Mouse (Mus musculus) spleen, adult 2 months (tissue): ENCODE measurements around the gene Idh2. TPM values are rescaled to one million over a fixed set of nuclear protein-coding genes. Genes with fewer than 3 reads are reported as not detected.
"Not testable (repeated sequence)": the region's sequence is repeated elsewhere in the genome, so short reads cannot be mapped to it uniquely, and the experiment has no call there.

Experiments
- DNase-seq, 2 experiments: peaks; one replicate each; pipeline versions ENCODE4 v3.0.0 to v3.0.0-alpha.2; 2012 to 2021; ENCODE audit warnings: low spot score in 2 of 2, low read depth in 1 of 2
- H3K27ac ChIP-seq: fragments of 200-500 bp; 2 replicates; pipeline ENCODE4 v1.5.1; 2012; ENCODE audit warnings: low read length, inconsistent platforms; ENCODE audit not compliant: insufficient read depth
- H3K27me3 ChIP-seq: fragments of 200-500 bp; 2 replicates; pipeline ENCODE4 v1.6.1; 2012; ENCODE audit warnings: mild to moderate bottlenecking, moderate library complexity, low read length, inconsistent platforms; ENCODE audit not compliant: control insufficient read depth, insufficient read depth
- H3K36me3 ChIP-seq: fragments of 200-500 bp; 2 replicates; pipeline ENCODE4 v1.6.1; 2012; ENCODE audit warnings: mild to moderate bottlenecking, low read length, inconsistent platforms; ENCODE audit not compliant: control insufficient read depth, insufficient read depth
- H3K4me1 ChIP-seq: fragments of 200-500 bp; 2 replicates; pipeline ENCODE4 v1.6.1; 2011; ENCODE audit warnings: inconsistent platforms; ENCODE audit not compliant: control insufficient read depth, insufficient read depth, insufficient read length
- H3K4me3 ChIP-seq: fragments of 200-500 bp; 2 replicates; pipeline ENCODE4 v1.5.1; 2011; ENCODE audit warnings: mild to moderate bottlenecking, inconsistent platforms; ENCODE audit not compliant: insufficient read depth, insufficient read length; ENCODE audit errors: extremely low read depth
- CTCF ChIP-seq: fragments of 200-500 bp; IDR thresholded peaks from 2 replicates; pipeline ENCODE4 v1.5.1; 2011; ENCODE audit warnings: mild to moderate bottlenecking, inconsistent platforms; ENCODE audit not compliant: insufficient read depth, insufficient read length, insufficient replicate concordance; ENCODE audit errors: extremely low read depth
- POLR2A ChIP-seq: fragments of 200-500 bp; IDR thresholded peaks from 2 replicates; pipeline ENCODE4 v1.6.1; 2011; ENCODE audit warnings: low read depth, low read length, inconsistent platforms
- WGBS: fragments of 180-500 bp; shearing (Covaris S2); methylation state at CpG from one replicate; pipeline ENCODE4 v1.1.7; 2018; 5-methylcytosine and 5-hydroxymethylcytosine counted together
- polyA plus RNA-seq: library from polyadenylated mRNA; depleted of rRNA; stranded (reverse); fragments of >200 nt; gene quantifications from 2 replicates; pipeline ENCODE4 v1.2.3, GENCODE M21; 2012; rRNA removed

Idh2 gene
- polyA plus RNA-seq, 1 experiment: 52.6 TPM

- Histone ChIP-seq H3K4me1 (peaks cover 25% of the 10 kb centered on the region), H3K27ac (no peak overlapping the region), H3K4me3 (no peak overlapping the region), H3K36me3 (no peaks in the 10 kb centered on the region), H3K27me3 (no peaks in the 10 kb centered on the region)
- no peak for TF ChIP-seq POLR2A
- TF ChIP-seq CTCF: no peak
- no peak for DNase-seq
- 94% methylated on average over 9 of the region's 9 CpGs for WGBS
Observed at GRCm38 (mm10) chr7:80053147-80053546, 62.0 kb downstream of the Idh2 start.

- H3K4me3 ChIP-seq: no peak overlapping the region
- TF ChIP-seq CTCF (no peak), POLR2A (no peak)
- WGBS: 86% methylated on average over 11 of the region's 11 CpGs
- no peak for DNase-seq
- no peak overlapping the region for H3K27ac ChIP-seq
- no peaks in the 10 kb centered on the region for H3K27me3 ChIP-seq
- H3K4me1 ChIP-seq: peaks cover 16% of the 10 kb centered on the region; the same call in 1 of the 2 replicates
- H3K36me3 ChIP-seq: no peaks in the 10 kb centered on the region
Observed at GRCm38 (mm10) chr7:80052261-80052660, 62.9 kb downstream of the Idh2 start.

DNA sequence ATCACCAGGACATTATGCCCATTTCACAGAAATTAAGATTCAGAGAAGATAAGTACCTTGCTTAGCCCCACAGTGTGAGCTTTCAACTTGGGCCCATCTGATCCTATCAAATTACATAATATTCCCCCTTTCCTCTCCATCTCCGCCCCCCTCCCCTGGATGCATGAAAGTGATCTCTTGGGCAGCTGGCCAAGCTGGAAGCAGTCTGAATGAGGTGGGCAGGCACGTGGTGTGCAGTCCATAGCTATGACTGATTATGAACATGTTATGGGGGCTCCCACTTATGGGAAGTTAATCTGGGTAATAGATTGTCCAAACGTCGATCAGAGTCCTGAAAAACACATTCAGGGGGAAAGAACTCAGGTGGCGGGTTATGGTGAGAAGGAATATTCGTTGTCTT is 63.4 kb downstream of the Idh2 start:
- H3K27ac ChIP-seq: no peak overlapping the region
- no peaks in the 10 kb centered on the region for H3K27me3 ChIP-seq
- H3K4me3 ChIP-seq: no peak overlapping the region
- peaks cover 15% of the 10 kb centered on the region; the same call in 1 of the 2 replicates for H3K4me1 ChIP-seq
- WGBS: 89% methylated on average over 6 of the region's 6 CpGs
- no peak for DNase-seq
- no peak for TF ChIP-seq POLR2A
- no peak for TF ChIP-seq CTCF
- H3K36me3 ChIP-seq: no peaks in the 10 kb centered on the region

DNA sequence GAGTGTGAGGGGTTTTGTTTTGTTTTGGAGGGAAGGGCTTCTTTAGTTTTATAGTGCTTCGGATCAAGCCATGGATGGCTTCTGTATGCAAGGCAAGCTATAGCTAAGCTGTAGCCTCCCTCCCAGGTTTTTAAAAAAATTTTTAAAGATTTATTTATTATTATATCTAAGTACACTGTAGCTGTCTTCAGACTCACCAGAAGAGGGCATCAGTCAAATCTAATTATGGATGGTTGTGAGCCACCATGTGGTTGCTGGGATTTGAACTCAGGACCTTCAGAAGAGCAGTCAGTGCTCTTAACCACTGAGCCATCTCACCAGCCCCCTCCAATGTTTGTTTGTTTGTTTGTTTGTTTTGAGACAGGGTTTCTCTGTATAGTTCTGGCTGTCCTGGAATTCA is 64.8 kb downstream of the Idh2 start:
- not testable (repeated sequence) for H3K27ac ChIP-seq, DNase-seq, H3K36me3 ChIP-seq, H3K4me3 ChIP-seq, H3K4me1 ChIP-seq, H3K27me3 ChIP-seq
- 95% methylated on average over 1 of the region's 1 CpGs for WGBS

- Histone ChIP-seq H3K27me3 (no peaks in the 10 kb centered on the region), H3K27ac (no peak overlapping the region), H3K4me1 (peaks cover 6% of the 10 kb centered on the region; the same call in 1 of the 2 replicates), H3K4me3 (no peak overlapping the region), H3K36me3 (no peaks in the 10 kb centered on the region)
- no peak for TF ChIP-seq POLR2A
- no peak for TF ChIP-seq CTCF
- WGBS: 49% methylated on average over 2 of the region's 2 CpGs
- no peak for DNase-seq
Observed at GRCm38 (mm10) chr7:80049746-80050145, 65.4 kb downstream of the Idh2 start.

DNA sequence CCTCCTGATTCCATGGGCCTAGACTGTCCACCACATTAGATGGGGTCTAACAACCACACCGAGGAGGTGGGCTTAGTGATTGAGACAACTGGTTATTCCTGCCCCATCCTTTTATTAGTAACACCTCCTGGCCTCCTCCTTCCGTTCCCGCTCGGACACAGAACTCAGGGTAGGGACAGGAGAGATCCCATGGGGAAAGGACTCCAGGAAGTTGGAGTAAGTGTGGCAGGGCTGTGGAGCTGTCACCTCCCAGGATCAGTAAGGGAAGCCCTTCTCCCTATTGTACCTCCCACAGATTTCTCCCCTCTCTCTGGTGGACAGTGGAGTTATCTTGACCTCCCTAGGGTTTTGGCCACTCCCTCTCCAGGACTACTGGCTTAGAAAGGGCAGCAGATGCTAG is 68.2 kb downstream of the Idh2 start:
- Histone ChIP-seq H3K4me1 (peaks cover 18% of the 10 kb centered on the region; the same call in 1 of the 2 replicates), H3K27me3 (no peaks in the 10 kb centered on the region), H3K36me3 (no peaks in the 10 kb centered on the region), H3K27ac (no peak overlapping the region), H3K4me3 (no peak overlapping the region)
- DNase-seq: no peak
- TF ChIP-seq CTCF (no peak), POLR2A (no peak)
- 86% methylated on average over 4 of the region's 4 CpGs for WGBS

Other genes with a start within 250 kb of the Idh2 start
- gene Ap3s2, start 194.7 kb downstream of the Idh2 start, polyA plus RNA-seq: 8.3 and 9.3 TPM in 2 replicates
- 2.5 and 2.9 TPM in 2 replicates for gene Arpin, start 180.0 kb downstream of the Idh2 start, polyA plus RNA-seq
- 45.3 and 57.7 TPM in 2 replicates for gene Zfp710, start 90.6 kb downstream of the Idh2 start, polyA plus RNA-seq
- gene Sema4b, start 71.4 kb upstream of the Idh2 start, polyA plus RNA-seq: 69.5 and 81.3 TPM in 2 replicates
- 117 and 118 TPM in 2 replicates for gene Cib1, start 117.4 kb upstream of the Idh2 start, polyA plus RNA-seq
- 3.0 and 3.7 TPM in 2 replicates for gene Gdpgp1, start 117.5 kb upstream of the Idh2 start, polyA plus RNA-seq
- 0.25 and 0.31 TPM in 2 replicates for gene Ttll13, start 131.0 kb upstream of the Idh2 start, polyA plus RNA-seq
- 14.9 and 21.5 TPM in 2 replicates for gene Ngrn, start 145.8 kb upstream of the Idh2 start, polyA plus RNA-seq
- gene Vps33b, start 154.3 kb upstream of the Idh2 start, polyA plus RNA-seq: 10.4 and 11.0 TPM in 2 replicates
- gene Prc1, start 179.1 kb upstream of the Idh2 start, polyA plus RNA-seq: 12.2 and 15.8 TPM in 2 replicates
- gene Rccd1, start 209.1 kb upstream of the Idh2 start, polyA plus RNA-seq: 13.2 and 14.7 TPM in 2 replicates
- 53.7 and 61.8 TPM in 2 replicates for gene Unc45a, start 225.6 kb upstream of the Idh2 start, polyA plus RNA-seq
- gene Hddc3, start 227.7 kb upstream of the Idh2 start, polyA plus RNA-seq: 15.5 and 17.8 TPM in 2 replicates